Mouse (Mus musculus) lung, postnatal 0 days (tissue): ENCODE measurements around the gene Sumf1. TPM values are rescaled to one million over a fixed set of nuclear protein-coding genes. Genes with fewer than 3 reads are reported as not detected.

ENCODE experiments used
- ATAC-seq: fragments of 200-750 bp; cut with Nextera tagmentation; 2 replicates; pipeline ENCODE4 v1.8.0; 2017; ENCODE audit warnings: moderate library complexity
- DNase-seq: peaks from one replicate; pipeline ENCODE4 v3.0.0-alpha.2; 2016; ENCODE audit warnings: low spot score
- H3K27ac ChIP-seq: fragments of 300-500 bp; sonication (generic); 2 replicates; pipeline ENCODE4 v1.5.1; 2014; ENCODE audit warnings: antibody characterized with exemption, mild to moderate bottlenecking, low read length, mixed read lengths
- H3K27me3 ChIP-seq: fragments of 300-500 bp; sonication (generic); replicated peaks from 2 replicates; pipeline ENCODE4 v1.6.1; 2014; ENCODE audit warnings: low read length, mixed read lengths; ENCODE audit not compliant: insufficient read depth
- H3K36me3 ChIP-seq: fragments of 300-500 bp; sonication (generic); 2 replicates; pipeline ENCODE4 v1.6.1; 2014; ENCODE audit warnings: low read length, mixed read lengths; ENCODE audit not compliant: insufficient read depth
- H3K4me1 ChIP-seq: fragments of 300-500 bp; sonication (generic); 2 replicates; pipeline ENCODE4 v1.6.1; 2014; ENCODE audit warnings: antibody characterized with exemption, low read depth, low read length, mixed read lengths; ENCODE audit not compliant: insufficient read depth
- H3K4me2 ChIP-seq: fragments of 300-500 bp; sonication (generic); replicated peaks from 2 replicates; pipeline ENCODE4 v1.6.1; 2014; ENCODE audit warnings: low read depth, mild to moderate bottlenecking, low read length, moderate library complexity, mixed read lengths
- H3K4me3 ChIP-seq: fragments of 300-500 bp; sonication (generic); 2 replicates; pipeline ENCODE4 v1.5.1; 2014; ENCODE audit warnings: low read depth, low read length
- H3K9ac ChIP-seq: fragments of 300-500 bp; sonication (generic); replicated peaks from 2 replicates; pipeline ENCODE4 v1.6.1; 2014; ENCODE audit warnings: low read depth, mild to moderate bottlenecking
- H3K9me3 ChIP-seq: fragments of 300-500 bp; sonication (generic); 2 replicates; pipeline ENCODE4 v1.6.1; 2016; ENCODE audit warnings: low read length, mixed read lengths
- CTCF ChIP-seq: IDR thresholded peaks from 2 replicates; pipeline ENCODE4 v1.5.1; 2016; ENCODE audit warnings: antibody characterized with exemption, mild to moderate bottlenecking
- EP300 ChIP-seq: IDR thresholded peaks from 2 replicates; pipeline ENCODE4 v1.6.1; 2016; ENCODE audit warnings: antibody characterized with exemption, mild to moderate bottlenecking, control low read depth
- WGBS: fragments of 180-500 bp; shearing (Covaris S2); extraction: QIAGEN DNeasy Blood & Tissue Kit; methylation state at CpG from one replicate; pipeline ENCODE4 v1.1.7; 2014; 5-methylcytosine and 5-hydroxymethylcytosine counted together
- polyA plus RNA-seq: library from polyadenylated mRNA; unstranded; fragments of >200 nt; fragmentation: Nextera tagmentation; extraction: Ambion mirVana; gene quantifications from 2 replicates; pipeline ENCODE4 v1.2.1, GENCODE M21; 2015

Gene Sumf1
- polyA plus RNA-seq, 1 experiment from 2014 or later = 33.4 TPM

- Histone ChIP-seq H3K27ac (no peak overlapping the region), H3K27me3 (no peaks in the 10 kb centered on the region), H3K9ac (no peak overlapping the region), H3K9me3 (no peaks in the 10 kb centered on the region), H3K4me3 (no peak overlapping the region), H3K4me1 (no peaks in the 10 kb centered on the region), H3K4me2 (no peak overlapping the region), H3K36me3 (no peaks in the 10 kb centered on the region; the same call in 1 of the 2 replicates)
- DNase-seq (no peak), ATAC-seq (no peak)
- no peak for TF ChIP-seq CTCF
- no peak for TF ChIP-seq EP300
- 97% methylated on average over 3 of the region's 3 CpGs for WGBS
These were observed 15.9 kb downstream of the Sumf1 start for GRCm38 (mm10) chr6:108169466-108169865.

- no peak for DNase-seq
- ATAC-seq = no peak
- TF ChIP-seq EP300 (no peak), CTCF (no peak)
- no peaks in the 10 kb centered on the region; the same call in 1 of the 2 replicates for H3K36me3 ChIP-seq
- no peaks in the 10 kb centered on the region for H3K27me3 ChIP-seq
- no peak overlapping the region for H3K27ac ChIP-seq
- WGBS = 87% methylated on average over 6 of the region's 6 CpGs
- H3K4me2 ChIP-seq = no peak overlapping the region
- no peaks in the 10 kb centered on the region for H3K9me3 ChIP-seq
- no peaks in the 10 kb centered on the region for H3K4me1 ChIP-seq
- no peak overlapping the region for H3K9ac ChIP-seq
- no peak overlapping the region for H3K4me3 ChIP-seq
These were observed 16.7 kb downstream of the Sumf1 start for GRCm38 (mm10) chr6:108168723-108169122.

- Histone ChIP-seq H3K4me1 (no peaks in the 10 kb centered on the region), H3K9ac (no peak overlapping the region), H3K4me3 (no peak overlapping the region), H3K27me3 (no peaks in the 10 kb centered on the region), H3K9me3 (no peaks in the 10 kb centered on the region), H3K36me3 (no peaks in the 10 kb centered on the region; the same call in 1 of the 2 replicates), H3K4me2 (no peak overlapping the region), H3K27ac (no peak overlapping the region)
- DNase-seq = no peak
- no peak for ATAC-seq
- 67% methylated on average over 7 of the region's 7 CpGs for WGBS
- TF ChIP-seq CTCF (no peak), EP300 (no peak)
These were observed 17.3 kb downstream of the Sumf1 start for GRCm38 (mm10) chr6:108167946-108168680.

GRCm38 (mm10) chr6:108165598-108165997 lies 19.8 kb downstream of the Sumf1 start:
- WGBS = 66% methylated on average over 2 of the region's 2 CpGs
- ATAC-seq = no peak
- no peaks in the 10 kb centered on the region for H3K36me3 ChIP-seq
- no peaks in the 10 kb centered on the region for H3K4me1 ChIP-seq
- no peak for DNase-seq
- H3K4me2 ChIP-seq = no peak overlapping the region
- H3K27me3 ChIP-seq = no peaks in the 10 kb centered on the region
- TF ChIP-seq EP300 (no peak), CTCF (no peak)
- H3K9me3 ChIP-seq = no peaks in the 10 kb centered on the region
- H3K4me3 ChIP-seq = no peak overlapping the region
- no peak overlapping the region for H3K27ac ChIP-seq
- no peak overlapping the region for H3K9ac ChIP-seq

- no peak for ATAC-seq
- no peak overlapping the region for H3K27ac ChIP-seq
- H3K4me3 ChIP-seq = no peak overlapping the region
- H3K36me3 ChIP-seq = no peaks in the 10 kb centered on the region
- H3K27me3 ChIP-seq = no peaks in the 10 kb centered on the region
- no peak overlapping the region for H3K4me2 ChIP-seq
- no peak overlapping the region for H3K9ac ChIP-seq
- no peaks in the 10 kb centered on the region for H3K4me1 ChIP-seq
- DNase-seq = no peak
- TF ChIP-seq CTCF (no peak), EP300 (no peak)
- no peaks in the 10 kb centered on the region for H3K9me3 ChIP-seq
- 83% methylated on average over 5 of the region's 5 CpGs for WGBS
These were observed 20.4 kb downstream of the Sumf1 start for GRCm38 (mm10) chr6:108164935-108165334.

- Histone ChIP-seq H3K4me2 (no peak overlapping the region), H3K4me1 (no peaks in the 10 kb centered on the region), H3K36me3 (no peaks in the 10 kb centered on the region), H3K9ac (no peak overlapping the region), H3K27ac (no peak overlapping the region), H3K27me3 (no peaks in the 10 kb centered on the region), H3K9me3 (no peaks in the 10 kb centered on the region), H3K4me3 (no peak overlapping the region)
- 18% methylated on average over 2 of the region's 2 CpGs for WGBS
- DNase-seq (peak; percentile 15), ATAC-seq (no peak)
- TF ChIP-seq CTCF = no peak
- TF ChIP-seq EP300 = no peak
These were observed 24.8 kb downstream of the Sumf1 start for GRCm38 (mm10) chr6:108160608-108161007.
